Mouse (Mus musculus) lung, postnatal 14 days (tissue): ENCODE data around the gene Ttll1.
"Not testable (repeated sequence)": the region's sequence is repeated elsewhere in the genome, so short reads cannot be mapped to it uniquely, and the experiment has no call there.

ENCODE experiments used
- DNase-seq: peaks from one replicate; pipeline ENCODE4 v3.0.0; 2021

Ttll1 gene

GRCm38 (mm10) chr15:83479818-83480217, 30.9 kb downstream of the Ttll1 start:
- no peak for DNase-seq

DNA sequence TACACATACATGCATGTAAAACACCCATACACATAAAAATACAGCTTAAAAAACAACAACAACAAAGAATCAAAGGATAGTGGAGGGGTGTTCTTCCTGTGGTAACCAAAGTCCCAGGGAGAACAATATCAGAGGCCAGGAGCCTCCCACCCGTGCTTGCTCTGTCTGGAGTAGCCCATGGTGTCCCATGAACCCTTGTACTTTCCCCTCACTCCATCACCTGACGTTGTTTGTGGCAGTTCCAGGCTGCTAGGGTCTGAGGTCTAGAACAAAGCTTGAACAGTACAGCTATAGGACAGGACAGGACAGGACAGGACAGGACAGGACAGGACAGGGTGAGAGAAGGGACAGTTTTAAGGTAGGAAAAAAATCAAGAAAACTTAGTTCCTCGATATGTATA, 32.6 kb downstream of the Ttll1 start:
- DNase-seq = no peak

DNA sequence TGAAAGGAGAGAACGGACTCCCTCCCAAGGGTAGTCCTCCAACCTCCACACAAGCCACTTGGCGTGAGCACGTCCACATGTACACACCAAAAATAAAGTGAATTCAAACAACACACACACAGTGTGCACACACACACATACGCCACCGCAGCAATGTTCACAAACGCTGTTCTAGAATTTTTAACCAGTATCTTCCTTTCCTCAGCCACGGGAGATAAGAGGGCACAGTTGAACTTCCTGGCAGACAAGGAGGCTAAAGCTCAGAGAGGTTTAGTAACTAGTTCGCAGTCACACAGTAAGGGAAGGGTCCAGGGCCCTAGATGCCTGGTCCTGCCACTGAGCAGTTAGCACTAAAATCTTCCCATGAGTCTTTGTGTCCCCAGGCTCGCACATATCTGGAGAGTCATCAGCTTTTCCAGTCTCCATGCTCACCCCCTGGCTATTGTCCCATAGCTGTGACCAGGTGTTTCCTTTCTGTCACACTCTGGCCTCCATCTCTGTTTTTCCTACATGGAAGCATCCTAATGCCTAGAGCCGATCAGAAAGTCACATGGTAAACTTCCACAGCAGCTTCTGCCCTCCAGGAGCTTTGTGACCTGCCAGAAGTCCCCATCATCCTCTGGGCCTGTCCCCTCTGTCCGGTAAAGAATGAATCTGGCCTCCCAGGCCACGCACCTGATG, 34.0 kb downstream of the Ttll1 start:
- DNase-seq = no peak

DNA sequence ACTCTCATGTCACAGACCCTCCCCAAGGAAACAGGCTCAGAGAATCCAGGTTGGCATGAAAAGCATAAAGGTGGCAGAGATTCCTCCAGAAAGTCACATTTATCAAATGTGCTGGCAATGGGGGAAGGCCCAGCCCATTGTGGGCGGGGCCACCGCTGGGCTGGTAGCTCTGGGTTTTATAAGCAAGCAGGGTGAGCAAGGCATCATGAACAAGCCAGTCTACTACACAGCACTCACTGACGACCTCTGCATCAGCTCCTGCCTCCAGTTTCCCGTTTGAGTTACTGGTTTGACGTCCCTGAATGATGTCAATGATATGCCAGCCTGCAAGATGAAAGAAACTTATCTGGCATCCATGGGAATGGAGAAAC, 36.2 kb downstream of the Ttll1 start:
- no peak for DNase-seq

GRCm38 (mm10) chr15:83473832-83474465, 36.7 kb downstream of the Ttll1 start:
- peak; percentile 41 for DNase-seq

DNA sequence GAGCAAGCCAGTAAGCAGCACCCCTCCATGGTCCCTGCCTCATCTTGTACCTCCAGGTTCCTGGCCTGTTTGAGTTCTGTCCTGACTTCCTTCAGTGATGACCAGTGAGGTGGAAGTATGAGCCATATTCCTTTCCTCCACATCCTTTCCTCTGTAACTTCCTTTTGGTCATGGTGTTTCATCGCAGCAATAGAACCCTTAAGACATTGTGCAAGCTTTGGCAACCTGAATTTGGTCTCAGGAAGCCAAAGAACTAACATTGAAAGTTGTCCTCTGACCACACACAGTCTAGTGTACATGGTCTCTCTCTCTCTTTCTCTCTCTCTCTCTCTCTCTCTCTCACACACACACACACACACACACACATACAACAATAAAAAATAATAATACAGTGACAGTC, 37.4 kb downstream of the Ttll1 start:
- no peak for DNase-seq

DNA sequence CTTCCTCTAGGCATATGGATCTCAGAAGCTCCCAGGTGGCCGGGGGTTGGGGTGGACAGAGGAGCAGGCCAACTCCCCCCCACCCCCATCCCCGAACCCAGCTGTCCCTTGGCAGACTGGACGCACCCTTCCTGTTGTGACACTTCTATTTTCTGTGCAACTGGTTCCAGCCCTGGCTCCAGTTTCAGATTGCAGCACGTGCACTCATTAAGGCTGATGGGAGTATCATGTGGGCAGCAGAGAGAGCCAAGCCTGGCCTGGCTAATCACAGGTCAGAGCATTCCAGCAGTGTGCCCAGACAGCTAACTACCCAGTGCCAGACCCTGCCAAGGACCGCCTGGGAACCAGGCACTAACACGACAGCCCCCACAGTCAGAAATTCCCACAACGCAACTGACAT, 39.2 kb downstream of the Ttll1 start:
- peak; percentile 22 for DNase-seq

GRCm38 (mm10) chr15:83470443-83470842, 40.2 kb downstream of the Ttll1 start:
- no peak for DNase-seq

DNA sequence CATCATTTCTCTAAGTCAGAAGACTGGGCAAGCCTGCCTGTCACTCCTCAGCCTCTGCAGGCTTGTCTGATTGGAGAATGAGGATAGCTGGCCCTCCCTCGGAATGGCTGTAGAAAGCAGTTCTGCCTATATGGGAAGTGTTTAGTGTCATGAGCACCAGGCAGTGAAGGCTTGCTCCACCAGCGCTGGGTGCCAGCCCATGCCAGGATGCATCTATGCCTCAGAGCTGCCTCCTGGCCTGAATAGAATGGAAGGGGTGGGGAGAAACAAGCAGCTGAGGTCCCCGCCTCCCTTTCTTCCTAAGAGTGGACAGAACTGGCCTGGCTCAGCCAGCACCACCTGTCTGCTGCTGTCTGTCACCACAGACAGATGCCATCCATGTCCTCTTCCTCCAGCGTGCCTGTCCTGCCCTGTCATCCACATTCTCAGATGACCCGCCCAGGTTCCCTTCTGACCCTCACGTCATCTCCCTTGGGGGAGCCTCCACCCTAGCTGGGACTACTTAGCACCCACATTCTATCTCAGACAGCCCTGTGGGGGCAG, 41.3 kb downstream of the Ttll1 start:
- DNase-seq = no peak

- no peak for DNase-seq
These were observed 43.3 kb downstream of the Ttll1 start for GRCm38 (mm10) chr15:83467232-83467966.

DNA sequence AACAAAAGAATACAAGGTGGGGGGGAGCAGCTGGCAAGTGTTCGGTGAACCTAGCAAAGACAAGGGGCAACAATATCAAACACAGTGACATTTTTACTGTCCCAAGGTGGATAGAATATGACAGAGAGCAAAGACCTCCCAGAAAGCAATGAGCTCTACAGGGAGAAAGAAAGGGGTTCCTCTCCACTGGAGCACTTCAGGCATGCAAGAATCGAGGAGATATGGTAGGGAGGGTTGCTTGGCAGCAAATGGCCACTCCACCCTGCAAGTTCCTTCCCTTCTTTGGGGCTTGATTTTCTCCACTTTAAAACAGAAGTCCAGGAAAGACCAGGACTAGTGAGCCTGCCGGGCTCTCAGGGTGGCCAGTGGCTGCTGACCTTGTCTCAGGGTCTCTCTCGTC, 44.4 kb downstream of the Ttll1 start:
- DNase-seq = no peak

DNA sequence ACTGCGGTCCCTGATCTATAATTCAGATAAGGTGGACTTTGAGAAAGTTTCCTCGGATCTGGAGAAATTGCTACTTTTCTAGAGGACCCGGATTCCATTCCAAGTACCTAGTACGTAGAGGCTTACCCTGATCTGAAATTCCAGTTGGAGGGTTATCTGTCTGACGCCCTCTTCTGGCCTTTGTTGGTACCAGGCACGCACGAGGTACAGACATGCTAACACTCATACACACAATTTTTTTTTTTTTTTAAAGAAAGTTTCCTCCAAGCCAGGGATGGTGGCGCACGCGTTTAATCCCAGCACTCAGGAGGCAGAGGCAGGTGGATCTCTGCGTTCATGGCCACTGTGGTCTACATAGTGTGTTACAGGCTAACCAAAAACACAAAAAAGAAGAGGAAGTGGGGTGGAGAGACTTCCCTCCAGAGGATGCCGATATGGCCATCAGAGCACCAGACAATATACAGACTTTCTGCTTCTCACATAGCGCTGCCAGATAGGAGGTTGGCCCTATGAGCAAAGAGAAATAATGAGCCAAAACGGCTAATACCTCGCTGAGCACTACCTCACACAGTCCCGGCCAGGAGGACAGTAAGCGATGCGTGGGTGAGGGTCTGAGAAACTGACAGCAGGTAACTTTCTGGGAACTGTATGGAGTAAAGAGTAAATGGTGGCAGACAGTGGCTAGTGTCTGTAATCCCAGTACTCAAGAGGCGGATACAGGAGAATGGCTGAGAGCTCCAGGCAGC, 45.6 kb downstream of the Ttll1 start:
- peak; percentile 36 for DNase-seq

DNA sequence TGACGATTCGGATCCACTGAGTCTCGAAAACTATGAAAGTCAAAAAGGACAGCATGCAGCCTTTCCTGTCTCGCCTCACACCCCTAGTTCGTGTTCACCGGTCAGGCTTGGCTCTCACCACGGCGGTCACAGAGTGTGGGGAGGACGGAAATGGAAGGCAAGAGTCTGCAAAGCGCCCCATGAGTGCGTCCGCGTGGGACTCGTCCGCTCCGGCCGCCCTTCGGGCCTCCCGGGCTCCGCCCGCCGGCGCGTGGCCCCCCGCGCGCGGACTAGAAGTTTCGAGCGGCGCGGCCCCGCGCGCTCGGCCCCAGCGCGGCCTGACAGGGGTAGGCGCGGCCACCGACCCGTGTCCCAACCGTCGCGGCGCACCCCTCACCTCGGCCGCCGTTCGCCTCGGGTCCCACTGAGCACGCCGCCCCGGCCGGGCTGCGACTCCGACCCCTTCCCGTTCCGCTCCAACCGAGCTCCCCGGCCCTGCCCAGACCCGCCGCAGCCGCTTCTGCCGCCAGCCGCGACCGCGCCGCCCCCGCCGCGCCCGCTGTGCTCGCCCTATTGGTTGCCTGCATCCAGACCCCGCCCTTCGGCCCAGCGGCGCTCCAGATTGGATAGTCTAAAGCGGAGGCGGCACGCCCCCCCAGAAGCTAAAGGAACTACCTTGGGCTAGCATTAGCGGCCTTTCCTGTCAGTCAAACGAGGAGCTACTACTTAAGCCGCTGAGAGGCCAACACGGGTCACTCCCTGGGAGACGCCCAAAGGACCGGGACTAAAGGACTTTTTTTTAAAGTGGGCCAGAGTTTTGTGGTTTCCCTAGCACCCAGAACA, 46.4 kb downstream of the Ttll1 start, which contains the start of gene Pacsin2:
Gene Pacsin2 (minus strand): TSS at position 524 of the 822 bp plus-strand sequence.
- peak; percentile 99 for DNase-seq

DNA sequence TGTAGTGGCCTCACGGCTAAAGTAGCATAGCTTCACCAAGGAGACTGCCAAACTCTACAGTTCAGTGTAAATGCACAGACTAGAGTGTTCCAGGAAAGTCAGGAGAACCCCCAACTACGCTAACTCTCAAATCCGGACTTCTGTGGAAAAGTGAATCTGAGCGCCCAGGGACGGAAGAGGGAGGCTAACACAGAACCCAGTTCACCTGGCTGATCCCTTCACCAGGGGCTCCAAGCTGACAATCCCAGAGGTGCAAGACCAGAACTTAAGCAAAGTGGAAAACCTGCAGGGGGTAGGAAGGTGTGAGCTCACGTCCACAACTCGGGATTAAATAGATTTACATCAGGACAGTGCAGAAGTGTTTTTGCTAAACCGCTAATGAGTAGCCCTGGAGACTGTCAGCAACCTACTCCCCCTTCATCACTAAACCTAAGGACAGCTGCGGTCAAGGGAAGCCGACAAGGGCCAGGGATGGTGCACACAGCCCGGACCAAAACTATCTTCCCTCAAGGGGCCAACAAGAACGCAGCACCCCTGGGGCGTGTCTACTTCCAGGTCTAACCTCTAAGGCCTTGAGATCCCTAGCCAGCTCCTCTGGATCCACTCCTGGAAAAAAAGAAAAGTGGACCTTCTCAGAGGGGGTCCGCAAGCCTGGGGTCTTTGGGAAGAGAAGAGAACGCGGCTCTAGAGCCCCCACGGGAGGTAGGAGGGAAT, 47.2 kb downstream of the Ttll1 start:
- no peak for DNase-seq

DNA sequence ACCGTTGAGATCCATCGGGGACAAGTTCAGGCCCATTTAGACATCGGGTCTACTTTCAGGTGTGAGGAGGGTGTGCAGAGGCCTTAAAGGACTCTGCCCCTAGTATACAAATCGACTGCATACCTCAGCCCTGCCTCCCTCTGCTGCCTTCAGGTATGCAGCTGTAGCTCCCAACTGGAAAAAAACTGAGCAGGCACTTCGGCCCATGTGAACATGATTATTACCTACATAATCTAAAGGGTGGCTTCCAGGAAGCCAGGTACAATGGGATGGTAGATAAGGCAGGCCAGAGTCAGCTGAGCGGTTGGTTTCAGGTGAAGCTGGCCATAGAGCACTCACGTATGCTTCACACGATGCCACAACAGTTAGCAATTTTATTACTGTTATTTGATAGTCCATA, 48.3 kb downstream of the Ttll1 start:
- not testable (repeated sequence) for DNase-seq

- DNase-seq = no peak
These were observed 49.8 kb downstream of the Ttll1 start for GRCm38 (mm10) chr15:83460891-83461290.

- no peak for DNase-seq
These were observed 53.2 kb downstream of the Ttll1 start for GRCm38 (mm10) chr15:83457541-83457940.

DNA sequence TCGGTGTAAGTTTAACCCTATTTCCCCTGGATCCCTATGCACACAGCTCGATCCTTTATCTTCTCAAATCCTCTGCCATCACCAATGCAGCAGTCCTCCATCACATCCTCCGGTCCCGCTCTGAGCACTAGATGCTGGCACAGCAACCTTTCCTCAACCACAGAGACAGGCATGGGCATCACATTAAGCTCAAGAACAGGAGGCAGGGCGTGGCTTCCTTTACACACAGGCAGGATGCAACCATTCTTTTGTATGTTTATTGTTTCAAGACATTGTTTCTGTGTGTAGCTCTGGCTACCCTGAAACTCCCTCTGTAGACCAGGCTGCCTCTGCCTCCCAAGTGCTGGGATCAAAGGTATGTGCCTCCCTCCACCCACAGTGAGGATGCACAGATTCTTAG, 55.1 kb downstream of the Ttll1 start:
- DNase-seq = peak; percentile 21

DNA sequence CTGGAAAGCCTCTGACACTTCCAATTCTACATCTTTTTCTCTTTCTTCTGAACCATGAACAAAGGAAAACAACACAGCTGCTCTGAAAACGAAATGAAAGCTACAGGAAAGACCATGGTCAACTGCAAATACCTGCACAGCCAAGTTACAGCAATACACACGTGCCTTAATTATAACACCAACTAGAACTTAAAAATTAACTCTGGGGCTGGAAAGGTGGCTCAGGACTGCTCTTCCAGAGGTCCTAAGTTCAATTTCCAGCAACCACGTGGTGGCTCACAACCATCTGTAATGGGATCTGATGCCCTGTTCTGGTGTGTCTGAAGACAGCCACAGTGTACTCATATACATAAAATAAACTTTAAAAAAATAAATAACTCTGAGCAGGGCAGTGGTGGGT, 55.7 kb downstream of the Ttll1 start:
- DNase-seq = no peak

DNA sequence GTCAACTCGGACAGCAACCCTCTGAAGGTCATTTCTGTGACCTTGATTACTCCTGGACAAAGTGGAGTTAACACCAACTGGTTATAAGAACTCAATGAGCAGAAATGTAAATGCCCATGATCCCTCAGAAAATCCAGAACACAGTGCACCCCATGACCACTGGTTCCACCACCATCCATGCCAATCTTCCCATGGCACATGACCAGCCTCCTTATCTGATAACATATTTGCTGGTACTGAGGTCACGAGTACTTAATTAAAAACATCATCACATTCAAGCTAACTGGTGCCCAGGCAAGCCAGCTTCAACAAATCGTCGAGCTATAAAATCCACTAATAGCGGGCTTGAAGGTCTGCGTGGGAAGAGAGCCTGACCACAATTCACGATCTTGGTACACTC, 56.3 kb downstream of the Ttll1 start:
- DNase-seq = no peak

- no peak for DNase-seq
These were observed 56.8 kb downstream of the Ttll1 start for GRCm38 (mm10) chr15:83453879-83454278.
